Mouse (Mus musculus): ENCODE data around the gene Chml. TPM values are rescaled to one million over a fixed set of nuclear protein-coding genes. Genes with fewer than 3 reads are reported as not detected.

Gene Chml
- polyA plus RNA-seq, 1 experiment from 2014 or later = 2.7 TPM

DNA sequence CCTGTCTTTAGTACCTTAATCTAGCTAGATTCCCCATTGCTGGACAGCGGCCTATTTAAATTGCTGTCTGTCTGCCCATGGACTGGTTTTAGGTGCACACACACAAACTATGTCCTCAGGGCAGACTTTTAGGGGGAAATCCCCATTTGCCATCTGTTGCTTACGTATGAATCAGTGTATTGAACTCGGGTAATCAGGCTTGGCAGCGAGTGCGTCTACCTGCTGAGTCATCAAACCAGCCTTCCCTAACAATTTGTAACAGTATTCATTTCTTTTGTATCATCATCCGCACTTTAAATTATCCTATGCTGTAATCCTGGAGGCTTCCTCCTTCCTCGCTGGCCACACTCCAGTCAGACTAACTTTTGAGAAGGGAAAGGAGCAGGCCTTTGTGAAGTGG is 22.7 kb downstream of the Chml start:
- no peaks in the 10 kb centered on the region for H3K36me3 ChIP-seq (ENCODE audit: control insufficient read depth, insufficient read depth, low read length)
- no peaks in the 10 kb centered on the region for H3K4me1 ChIP-seq (ENCODE audit: control insufficient read depth, insufficient read depth, low read depth, low read length)
- no peak overlapping the region for H3K4me2 ChIP-seq (ENCODE audit: low read length)
- no peaks in the 10 kb centered on the region for H3K9me3 ChIP-seq (ENCODE audit: control insufficient read depth, low read length)
- 65% methylated on average over 7 of the region's 7 CpGs for WGBS
- no peak overlapping the region for H3K27ac ChIP-seq (ENCODE audit: low read depth, low read length)
- H3K9ac ChIP-seq (ENCODE audit: low read depth, low read length) = no peak overlapping the region
- no peaks in the 10 kb centered on the region for H3K27me3 ChIP-seq (replicated peaks; ENCODE audit: control insufficient read depth, insufficient read depth, low read length)
- no peak for ATAC-seq
- H3K4me3 ChIP-seq (ENCODE audit: low read length) = no peak overlapping the region

DNA sequence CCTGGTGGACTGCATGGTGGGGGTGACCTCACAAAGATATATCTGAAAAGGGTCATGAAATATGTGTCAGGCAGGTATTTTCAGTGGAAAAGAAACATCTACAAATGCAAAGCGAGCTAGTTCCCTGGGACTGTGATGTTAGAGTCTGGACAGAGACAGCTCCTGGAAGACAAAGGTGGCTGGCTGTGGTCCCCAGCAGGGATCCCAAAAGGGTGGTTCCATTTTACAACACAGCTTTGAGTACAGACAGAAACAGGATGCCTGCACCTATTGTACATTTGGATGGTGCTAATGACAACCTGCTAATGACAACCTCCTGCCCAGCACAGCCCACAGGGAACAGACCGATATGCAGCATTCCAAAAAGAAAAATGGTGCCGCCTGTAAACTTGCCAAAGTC is 23.2 kb downstream of the Chml start:
- ATAC-seq = no peak
- Histone ChIP-seq H3K4me1 (ENCODE audit: control insufficient read depth, insufficient read depth, low read depth, low read length) (no peaks in the 10 kb centered on the region), H3K9ac (ENCODE audit: low read depth, low read length) (no peak overlapping the region), H3K36me3 (ENCODE audit: control insufficient read depth, insufficient read depth, low read length) (no peaks in the 10 kb centered on the region), H3K4me3 (ENCODE audit: low read length) (no peak overlapping the region), H3K27ac (ENCODE audit: low read depth, low read length) (no peak overlapping the region), H3K4me2 (ENCODE audit: low read length) (no peak overlapping the region), H3K27me3 (replicated peaks; ENCODE audit: control insufficient read depth, insufficient read depth, low read length) (no peaks in the 10 kb centered on the region), H3K9me3 (ENCODE audit: control insufficient read depth, low read length) (no peaks in the 10 kb centered on the region)
- WGBS = 89% methylated on average over 3 of the region's 3 CpGs

DNA sequence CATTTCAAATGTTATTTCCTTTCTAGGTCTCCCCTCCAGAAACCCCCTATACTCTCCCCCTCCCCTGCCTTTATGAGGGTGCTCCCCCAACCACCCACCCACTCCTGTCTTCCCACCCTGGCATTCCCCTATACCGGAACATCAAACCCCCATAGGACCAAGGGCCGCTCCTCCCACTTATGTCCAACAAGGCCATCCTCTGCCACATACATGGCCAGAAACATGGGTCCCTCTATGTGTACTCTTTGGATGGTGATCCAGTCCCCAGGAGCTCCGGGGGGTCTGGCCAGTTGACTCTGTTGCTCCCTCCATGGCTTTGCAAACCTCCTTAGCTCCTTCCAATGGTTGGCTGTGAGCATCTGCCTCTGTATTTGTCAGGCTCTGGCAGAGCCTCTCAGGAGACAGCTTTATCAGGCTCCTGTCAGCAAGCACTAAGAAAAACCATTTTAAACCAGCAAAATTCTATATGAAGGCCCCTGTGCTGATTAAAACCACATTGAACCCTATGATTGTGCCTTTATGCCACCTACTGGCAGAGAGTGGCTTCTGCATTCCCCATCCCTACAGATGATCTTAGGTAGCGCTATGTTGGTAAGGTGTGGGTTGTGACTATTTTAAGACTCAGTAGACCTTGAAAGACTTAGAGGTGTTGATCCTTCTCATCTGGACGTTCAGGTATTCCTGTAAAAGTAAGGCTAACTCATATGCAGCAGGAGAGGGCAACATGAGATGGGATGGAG is 23.9 kb downstream of the Chml start:
- Histone ChIP-seq H3K9ac (ENCODE audit: low read depth, low read length) (no peak overlapping the region), H3K4me1 (ENCODE audit: control insufficient read depth, insufficient read depth, low read depth, low read length) (no peaks in the 10 kb centered on the region), H3K9me3 (ENCODE audit: control insufficient read depth, low read length) (no peaks in the 10 kb centered on the region), H3K4me3 (ENCODE audit: low read length) (no peak overlapping the region), H3K27me3 (replicated peaks; ENCODE audit: control insufficient read depth, insufficient read depth, low read length) (no peaks in the 10 kb centered on the region), H3K4me2 (ENCODE audit: low read length) (no peak overlapping the region), H3K36me3 (ENCODE audit: control insufficient read depth, insufficient read depth, low read length) (no peaks in the 10 kb centered on the region), H3K27ac (ENCODE audit: low read depth, low read length) (no peak overlapping the region)
- peak; percentile 68; the same call in 1 of the 2 replicates for ATAC-seq
- 78% methylated on average over 5 of the region's 5 CpGs for WGBS

DNA sequence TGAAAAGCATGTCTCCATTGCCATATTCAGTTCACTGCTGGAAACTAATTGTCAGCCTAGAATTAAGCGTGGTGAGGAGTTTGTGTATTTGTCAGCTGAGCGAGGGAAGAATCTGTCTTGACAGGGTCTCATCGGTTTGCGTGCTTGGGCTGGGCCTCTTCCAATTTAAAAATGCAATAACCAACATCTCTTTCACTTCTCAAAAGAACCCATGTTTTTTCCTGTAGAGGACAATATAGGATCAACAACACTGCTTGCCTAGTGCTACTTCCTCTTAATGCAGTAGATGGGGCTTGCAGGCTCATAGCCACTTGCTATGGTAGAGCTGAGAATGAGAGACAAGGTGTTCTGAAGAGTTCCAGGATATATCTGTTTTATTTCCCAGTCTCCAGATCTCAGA is 32.8 kb downstream of the Chml start:
- WGBS = 94% methylated on average over 4 of the region's 4 CpGs
- no peaks in the 10 kb centered on the region for H3K4me1 ChIP-seq (ENCODE audit: control insufficient read depth, insufficient read depth, low read depth, low read length)
- H3K36me3 ChIP-seq (ENCODE audit: control insufficient read depth, insufficient read depth, low read length) = no peaks in the 10 kb centered on the region
- H3K4me2 ChIP-seq (ENCODE audit: low read length) = no peak overlapping the region
- no peak overlapping the region for H3K27ac ChIP-seq (ENCODE audit: low read depth, low read length)
- H3K9me3 ChIP-seq (ENCODE audit: control insufficient read depth, low read length) = no peaks in the 10 kb centered on the region
- no peak for ATAC-seq
- H3K27me3 ChIP-seq (replicated peaks; ENCODE audit: control insufficient read depth, insufficient read depth, low read length) = no peaks in the 10 kb centered on the region
- no peak overlapping the region for H3K4me3 ChIP-seq (ENCODE audit: low read length)
- no peak overlapping the region for H3K9ac ChIP-seq (ENCODE audit: low read depth, low read length)

DNA sequence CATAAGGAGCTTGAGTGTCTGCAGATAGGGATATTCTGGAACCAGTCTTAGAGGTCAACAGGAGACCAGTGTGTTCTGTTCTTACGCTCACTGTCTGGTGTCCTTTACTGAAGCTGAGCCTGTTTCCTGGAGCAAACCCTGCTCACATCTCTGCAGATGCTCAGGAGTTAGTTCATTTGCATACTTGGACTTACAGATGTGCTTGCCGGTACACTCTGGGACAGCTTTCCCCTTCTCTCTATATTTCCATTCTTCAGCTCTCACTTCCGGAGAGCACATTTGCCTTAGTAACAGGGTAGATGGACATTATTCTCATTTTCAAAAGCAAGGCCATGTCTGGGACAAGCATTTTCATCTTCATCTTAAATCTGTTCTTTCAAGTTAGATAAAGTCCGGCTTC is 44.1 kb downstream of the Chml start:
- H3K9me3 ChIP-seq (ENCODE audit: control insufficient read depth, low read length) = no peaks in the 10 kb centered on the region
- no peak overlapping the region for H3K4me2 ChIP-seq (ENCODE audit: low read length)
- H3K36me3 ChIP-seq (ENCODE audit: control insufficient read depth, insufficient read depth, low read length) = no peaks in the 10 kb centered on the region
- H3K27ac ChIP-seq (ENCODE audit: low read depth, low read length) = no peak overlapping the region
- WGBS = 93% methylated on average over 4 of the region's 4 CpGs
- H3K4me3 ChIP-seq (ENCODE audit: low read length) = no peak overlapping the region
- no peak for ATAC-seq
- no peaks in the 10 kb centered on the region for H3K27me3 ChIP-seq (replicated peaks; ENCODE audit: control insufficient read depth, insufficient read depth, low read length)
- no peak overlapping the region for H3K9ac ChIP-seq (ENCODE audit: low read depth, low read length)
- H3K4me1 ChIP-seq (ENCODE audit: control insufficient read depth, insufficient read depth, low read depth, low read length) = no peaks in the 10 kb centered on the region

DNA sequence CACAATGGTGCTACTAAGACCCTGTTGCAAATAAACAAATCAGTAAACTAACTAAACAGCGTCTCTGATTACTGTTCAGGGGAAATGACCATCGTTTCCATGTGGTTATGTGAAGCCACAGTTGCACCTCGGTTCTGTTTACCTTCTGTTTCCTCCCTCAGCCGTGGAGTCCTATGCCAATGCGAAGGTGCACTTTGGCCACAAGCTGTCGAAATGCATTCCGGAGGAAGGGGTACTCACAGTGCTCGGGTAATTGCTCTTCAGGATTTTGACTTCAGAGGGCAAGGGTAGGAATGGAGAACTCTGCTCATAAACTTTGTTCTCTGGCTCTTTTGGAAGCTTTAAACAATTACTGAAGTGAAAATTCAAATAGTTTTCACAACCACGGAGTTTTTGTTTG is 45.7 kb downstream of the Chml start:
- no peak overlapping the region for H3K27ac ChIP-seq (ENCODE audit: low read depth, low read length)
- no peak for ATAC-seq
- H3K27me3 ChIP-seq (replicated peaks; ENCODE audit: control insufficient read depth, insufficient read depth, low read length) = no peaks in the 10 kb centered on the region
- no peak overlapping the region for H3K4me2 ChIP-seq (ENCODE audit: low read length)
- no peaks in the 10 kb centered on the region for H3K9me3 ChIP-seq (ENCODE audit: control insufficient read depth, low read length)
- no peak overlapping the region for H3K4me3 ChIP-seq (ENCODE audit: low read length)
- H3K4me1 ChIP-seq (ENCODE audit: control insufficient read depth, insufficient read depth, low read depth, low read length) = no peaks in the 10 kb centered on the region
- no peak overlapping the region for H3K9ac ChIP-seq (ENCODE audit: low read depth, low read length)
- 89% methylated on average over 9 of the region's 9 CpGs for WGBS
- H3K36me3 ChIP-seq (ENCODE audit: control insufficient read depth, insufficient read depth, low read length) = no peaks in the 10 kb centered on the region

DNA sequence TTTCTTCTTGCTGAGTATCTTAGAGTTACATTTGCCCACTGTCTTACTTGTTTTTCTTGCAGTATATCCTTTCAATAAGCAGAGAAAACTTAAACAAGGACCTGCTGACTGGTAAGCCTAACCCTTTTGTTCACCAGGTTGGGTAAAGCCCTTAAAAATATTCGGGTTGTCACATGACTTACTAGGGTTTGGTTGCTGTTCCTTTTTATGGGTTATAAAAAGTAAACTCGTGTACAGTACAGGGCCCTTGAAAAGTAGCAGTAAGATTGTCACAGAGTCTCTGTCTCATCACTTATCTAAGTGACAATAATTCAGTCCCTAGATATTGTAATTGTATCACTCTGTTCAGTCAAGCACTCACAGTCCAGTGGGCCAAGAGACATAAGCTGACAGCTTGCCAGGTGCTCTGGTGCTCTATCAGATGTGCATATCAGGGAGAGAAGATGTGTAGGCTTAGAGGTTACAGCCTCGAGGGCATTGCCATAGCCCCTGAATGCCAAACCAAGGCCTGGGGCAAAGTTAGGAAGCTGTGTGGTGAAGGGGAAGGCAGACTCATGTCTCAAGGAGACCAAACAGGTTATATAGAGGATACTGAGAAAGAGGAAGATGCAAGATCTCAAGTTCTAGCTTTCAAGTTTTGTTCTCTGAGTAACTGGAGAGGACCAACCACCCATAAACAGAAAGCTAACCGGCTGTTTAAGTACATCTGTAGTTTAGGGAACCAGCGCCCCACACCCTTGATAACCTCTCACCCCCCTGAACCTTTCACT is 49.0 kb downstream of the Chml start:
- Histone ChIP-seq H3K4me3 (ENCODE audit: low read length) (no peak overlapping the region), H3K4me1 (ENCODE audit: control insufficient read depth, insufficient read depth, low read depth, low read length) (no peaks in the 10 kb centered on the region), H3K27me3 (replicated peaks; ENCODE audit: control insufficient read depth, insufficient read depth, low read length) (no peaks in the 10 kb centered on the region), H3K36me3 (ENCODE audit: control insufficient read depth, insufficient read depth, low read length) (no peaks in the 10 kb centered on the region), H3K27ac (ENCODE audit: low read depth, low read length) (no peak overlapping the region), H3K9ac (ENCODE audit: low read depth, low read length) (no peak overlapping the region), H3K9me3 (ENCODE audit: control insufficient read depth, low read length) (no peaks in the 10 kb centered on the region), H3K4me2 (ENCODE audit: low read length) (no peak overlapping the region)
- ATAC-seq = no peak
- 78% methylated on average over 5 of the region's 5 CpGs for WGBS

DNA sequence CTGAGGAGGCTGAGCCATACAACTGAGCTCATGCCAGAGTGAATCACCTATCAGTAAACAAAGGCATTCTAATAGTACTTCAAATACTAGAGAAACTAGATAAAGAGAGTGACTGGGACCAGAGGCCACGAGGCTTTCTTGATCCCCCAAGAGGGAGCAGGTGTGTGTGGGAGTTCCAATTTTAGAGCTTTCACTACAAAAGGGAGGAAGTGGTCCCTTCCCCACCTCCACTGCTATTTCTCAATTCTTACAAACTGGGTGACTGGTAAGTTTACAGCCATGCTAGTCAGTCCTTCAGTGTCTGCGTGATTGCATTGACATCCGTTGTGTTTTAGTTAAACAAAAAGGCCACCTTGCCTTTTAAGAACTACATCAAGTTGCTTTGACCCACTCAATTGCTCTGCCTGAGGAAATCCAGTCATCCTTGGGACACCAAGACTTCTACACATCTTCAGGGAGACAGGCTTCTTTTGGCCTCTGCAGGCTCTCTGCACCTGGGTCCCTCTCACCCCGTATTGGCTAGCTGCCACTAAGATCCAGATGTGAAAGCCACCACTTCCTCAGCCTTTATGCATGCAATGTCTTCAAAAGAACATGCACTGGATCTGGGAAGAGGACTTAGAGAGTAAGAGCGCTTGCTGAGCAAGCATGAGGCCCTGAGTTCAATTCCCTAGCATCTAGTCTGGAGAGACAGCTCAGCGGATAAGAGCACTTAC is 52.1 kb downstream of the Chml start:
- no peaks in the 10 kb centered on the region for H3K36me3 ChIP-seq (ENCODE audit: control insufficient read depth, insufficient read depth, low read length)
- H3K9me3 ChIP-seq (ENCODE audit: control insufficient read depth, low read length) = no peaks in the 10 kb centered on the region
- H3K27me3 ChIP-seq (replicated peaks; ENCODE audit: control insufficient read depth, insufficient read depth, low read length) = no peaks in the 10 kb centered on the region
- no peak overlapping the region for H3K9ac ChIP-seq (ENCODE audit: low read depth, low read length)
- 86% methylated on average over 6 of the region's 6 CpGs for WGBS
- H3K4me3 ChIP-seq (ENCODE audit: low read length) = no peak overlapping the region
- no peak for ATAC-seq
- no peaks in the 10 kb centered on the region for H3K4me1 ChIP-seq (ENCODE audit: control insufficient read depth, insufficient read depth, low read depth, low read length)
- no peak overlapping the region for H3K27ac ChIP-seq (ENCODE audit: low read depth, low read length)
- H3K4me2 ChIP-seq (ENCODE audit: low read length) = no peak overlapping the region

DNA sequence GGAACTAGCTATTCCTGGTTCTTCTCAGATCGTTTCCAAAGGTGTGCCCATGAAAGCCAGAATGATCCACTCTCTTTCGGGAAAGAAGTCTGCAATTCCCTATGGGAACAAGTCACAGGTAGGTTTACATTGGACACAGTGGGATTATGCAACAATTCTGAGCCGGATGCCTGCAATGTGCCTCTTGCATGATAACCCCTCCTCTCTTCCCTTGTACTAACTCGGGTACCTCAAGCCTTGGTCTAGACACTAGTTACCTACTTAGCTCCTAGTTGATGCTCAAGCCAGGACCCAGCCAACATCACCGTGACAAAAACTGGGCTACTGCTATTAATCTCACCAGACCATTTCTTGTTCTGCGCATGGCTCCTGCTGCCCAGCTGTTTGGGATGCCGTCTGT is 53.6 kb downstream of the Chml start:
- Histone ChIP-seq H3K27me3 (replicated peaks; ENCODE audit: control insufficient read depth, insufficient read depth, low read length) (no peaks in the 10 kb centered on the region), H3K27ac (ENCODE audit: low read depth, low read length) (no peak overlapping the region), H3K36me3 (ENCODE audit: control insufficient read depth, insufficient read depth, low read length) (no peaks in the 10 kb centered on the region), H3K4me2 (ENCODE audit: low read length) (no peak overlapping the region), H3K4me3 (ENCODE audit: low read length) (no peak overlapping the region), H3K9me3 (ENCODE audit: control insufficient read depth, low read length) (no peaks in the 10 kb centered on the region), H3K9ac (ENCODE audit: low read depth, low read length) (no peak overlapping the region), H3K4me1 (ENCODE audit: control insufficient read depth, insufficient read depth, low read depth, low read length) (no peaks in the 10 kb centered on the region)
- WGBS = 82% methylated on average over 7 of the region's 7 CpGs
- ATAC-seq = no peak

Measured in hindbrain, embryonic 16.5 days (tissue).